Mouse (Mus musculus): Measurements from ENCODE around the gene Iqca.

- TF ChIP-seq CTCF (conservative IDR thresholded peaks at IDR 0.05; ENCODE audit: insufficient read depth, insufficient read length, low read depth, low read length) (no peak), POLR2A (IDR thresholded peaks at IDR 0.05; ENCODE audit: low read depth, low read length) (no peak)
Observed at GRCm38 (mm10) chr1:90113655-90114244, 39.5 kb downstream of the Iqca start.

Measured in kidney, adult 2 months (tissue).